9 mouse cellular contexts compared by ENCODE assay signal in the genomic region with DNA sequence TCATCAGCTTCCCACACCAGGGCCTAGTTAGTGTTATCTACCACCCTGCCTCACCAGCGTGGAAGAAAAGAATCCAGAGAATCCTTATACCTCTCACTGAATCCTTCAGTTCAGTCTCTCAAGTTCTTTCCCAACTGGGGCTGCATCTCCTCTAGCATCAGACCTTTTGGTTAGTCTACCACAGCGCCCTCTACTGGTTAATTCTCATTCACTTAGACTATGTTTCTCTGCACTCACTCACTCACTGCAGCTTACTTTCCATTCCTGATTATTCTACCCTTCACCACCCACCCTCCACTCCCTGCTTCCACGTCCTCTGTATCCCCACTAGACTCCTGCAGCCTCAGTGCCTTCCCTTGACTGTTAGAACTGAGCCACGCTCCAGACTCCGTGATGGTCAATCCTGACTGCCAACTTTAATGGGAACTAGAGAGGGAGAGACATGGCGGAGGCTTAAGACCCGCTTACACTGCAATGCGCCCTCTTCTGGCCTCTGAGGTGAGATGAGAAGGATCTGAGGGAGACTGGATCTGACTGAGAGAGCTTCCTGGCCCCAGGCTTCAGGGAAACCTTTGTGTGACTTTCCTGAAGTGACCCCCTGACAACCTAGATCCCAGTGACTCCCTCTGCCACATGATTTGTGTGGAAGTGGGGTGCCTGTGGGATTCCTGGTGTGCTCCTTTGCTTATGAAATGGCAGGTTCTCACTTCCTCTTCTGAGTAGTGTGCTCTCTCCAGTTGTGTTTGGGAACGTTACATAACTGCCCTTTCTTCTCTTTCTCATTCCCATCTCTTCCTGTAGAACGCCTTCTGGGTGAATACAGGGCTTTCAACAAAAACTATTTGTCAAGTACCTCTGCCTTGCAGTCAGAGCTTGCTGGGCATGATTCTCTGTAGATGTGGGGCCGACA.
DNase-seq lines count a peak whose midpoint lies in the region; ATAC-seq and TF ChIP-seq lines count a peak whose summit lies in the region.
"Had no signal": no experiment of that assay in that cellular context is flagged by ENCODE, and none has a peak within 500 bp of the region (broad histone marks: within the 10 kb centered on the region; RNA-seq: fewer than 3 reads in every experiment).

No protein-coding gene starts in this region.

- no peak overlapping the region for H3K27ac ChIP-seq in heart, postnatal 0 days (ENCODE audit: low read depth)
- no peak overlapping the region for H3K27ac ChIP-seq in forebrain, embryonic 15.5 days (replicated peaks)

- ATAC-seq in heart, postnatal 0 days (ENCODE audit: insufficient read depth, low read depth): no peak
- ATAC-seq in common myeloid progenitor, adult 5-6 weeks (replicated peaks; ENCODE audit: low read depth, poor library complexity, severe bottlenecking): 0 out of 2 replicates have a peak, but pooled peaks have one; percentile 45
- ATAC-seq in forebrain, embryonic 15.5 days (replicated peaks): no peak

- H3K4me2 ChIP-seq in heart, postnatal 0 days (ENCODE audit: low read depth, low read length): no peak overlapping the region
- no peak overlapping the region for H3K4me2 ChIP-seq in forebrain, embryonic 15.5 days (replicated peaks)

- WGBS in heart, postnatal 0 days: 65% methylated on average over 11 of the region's 11 CpGs
- WGBS in forebrain, embryonic 15.5 days: 53% methylated on average over 11 of the region's 11 CpGs

- peaks cover 9% of the 10 kb centered on the region; the same call in 1 of the 2 replicates for H3K4me1 ChIP-seq in heart, postnatal 0 days (ENCODE audit: control insufficient read depth, insufficient read depth)
- no peaks in the 10 kb centered on the region for H3K4me1 ChIP-seq in forebrain, embryonic 15.5 days

- TF ChIP-seq EP300 in heart, postnatal 0 days (IDR thresholded peaks at IDR 0.05; ENCODE audit: low read depth): no peak

- no peak for DNase-seq in heart, postnatal 0 days (ENCODE audit: low spot score)
- DNase-seq in heart, adult 8-10 months (ENCODE audit: low spot score): no peak
- DNase-seq in thymus, postnatal 0 days (ENCODE audit: low spot score): peak; percentile 14
- no peak for DNase-seq in thymus, postnatal 36 days
- DNase-seq in urinary bladder, postnatal 10 days (ENCODE audit: low spot score): no peak
- no peak for DNase-seq in right cerebral cortex, postnatal 4 days
- DNase-seq: midbrain, embryonic 14.5 days had no signal

- no peaks in the 10 kb centered on the region for H3K9me3 ChIP-seq in heart, postnatal 0 days (replicated peaks; ENCODE audit: control insufficient read depth, low read length)
- no peaks in the 10 kb centered on the region for H3K9me3 ChIP-seq in forebrain, embryonic 15.5 days

- no peaks in the 10 kb centered on the region for H3K27me3 ChIP-seq in heart, postnatal 0 days (ENCODE audit: control insufficient read depth, insufficient read depth, low read length)
- H3K27me3 ChIP-seq in forebrain, embryonic 15.5 days: no peaks in the 10 kb centered on the region

- TF ChIP-seq CTCF in heart, postnatal 0 days (IDR thresholded peaks at IDR 0.05; ENCODE audit: low read depth): peak; percentile 21

- no peak overlapping the region for H3K4me3 ChIP-seq in heart, postnatal 0 days (ENCODE audit: low read depth, low read length)
- H3K4me3 ChIP-seq in forebrain, embryonic 15.5 days: no peak overlapping the region

- H3K36me3 ChIP-seq in heart, postnatal 0 days (replicated peaks; ENCODE audit: control insufficient read depth, insufficient read depth, low read length): no peaks in the 10 kb centered on the region
- H3K36me3 ChIP-seq in forebrain, embryonic 15.5 days: no peaks in the 10 kb centered on the region

- H3K9ac ChIP-seq in heart, postnatal 0 days (replicated peaks; ENCODE audit: low read depth, low read length): no peak overlapping the region
- no peak overlapping the region for H3K9ac ChIP-seq in forebrain, embryonic 15.5 days (replicated peaks)
